Mouse (Mus musculus): ENCODE measurements around the gene 2810006K23Rik.

DNA sequence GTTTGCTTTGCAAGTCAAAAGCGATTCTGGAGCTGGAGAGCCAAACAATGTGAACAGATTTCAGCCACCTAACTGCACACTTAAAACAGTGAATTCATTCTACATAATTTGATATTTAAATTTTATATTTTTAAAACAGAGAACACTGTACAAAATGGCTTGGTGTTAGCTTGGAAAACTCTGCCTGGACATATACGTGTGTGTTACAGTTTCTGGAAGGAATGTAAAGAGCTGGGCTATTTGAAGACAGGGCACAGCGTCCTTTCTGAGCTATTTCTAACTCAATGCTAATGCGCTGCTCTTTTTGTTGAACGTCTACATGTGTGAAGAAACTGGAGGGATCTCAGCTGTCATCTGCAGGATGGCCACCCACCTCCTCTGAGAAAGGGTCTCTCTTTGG lies 33.9 kb upstream of the 2810006K23Rik start:
- no peak for TF ChIP-seq CTCF (conservative IDR thresholded peaks at IDR 0.05; ENCODE audit: insufficient read depth, insufficient read length, low read depth, low read length)
- TF ChIP-seq POLR2A (IDR thresholded peaks at IDR 0.05; ENCODE audit: low read depth, low read length), result no peak
